Mouse (Mus musculus) liver, adult (tissue): ENCODE measurements at regions not wholly inside any gene's neighbourhood (a gene's known extent, or its start where the extent isn't known, plus 50 kb on each side); places are given as distances from the start of the nearest gene placed in this dataset.

Source experiments
- GATA4 ChIP-seq: IDR thresholded peaks from 2 replicates; pipeline ENCODE4 v1.6.1; 2014; ENCODE audit warnings: mild to moderate bottlenecking, low read length; ENCODE audit not compliant: insufficient replicate concordance

- no peak for TF ChIP-seq GATA4
Observed at GRCm38 (mm10) chr12:51294971-51295477, 52.8 kb upstream of the G2e3 start.

- no peak for TF ChIP-seq GATA4
Observed at GRCm38 (mm10) chr12:51278358-51278757, 69.5 kb upstream of the G2e3 start.

- no peak for TF ChIP-seq GATA4
Observed at GRCm38 (mm10) chr12:51275818-51276538, 71.9 kb upstream of the G2e3 start.

DNA sequence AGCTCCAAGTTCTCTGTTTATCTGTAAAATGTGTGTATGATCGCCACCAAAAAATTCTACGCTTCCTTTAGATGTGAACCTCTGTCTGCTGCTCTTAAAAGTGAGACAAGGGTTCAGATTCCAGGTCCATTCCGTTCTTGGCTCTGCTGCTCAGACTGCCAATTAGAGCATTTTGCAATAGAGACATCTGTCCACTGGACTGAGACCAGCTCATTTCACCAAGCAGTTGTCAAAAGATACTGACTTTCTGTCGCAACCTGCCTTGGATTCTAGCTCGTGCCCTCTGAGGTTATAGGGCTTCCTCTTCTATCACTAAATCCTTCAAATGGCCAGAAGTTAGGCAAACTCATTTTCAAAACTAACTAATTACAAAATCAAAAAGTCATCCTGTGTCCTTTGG lies 74.4 kb upstream of the G2e3 start:
- TF ChIP-seq GATA4: peak; percentile 33; the same call in 1 of the 2 replicates

- TF ChIP-seq GATA4: no peak
Observed at GRCm38 (mm10) chr12:51242839-51243238, 105.0 kb upstream of the G2e3 start.

DNA sequence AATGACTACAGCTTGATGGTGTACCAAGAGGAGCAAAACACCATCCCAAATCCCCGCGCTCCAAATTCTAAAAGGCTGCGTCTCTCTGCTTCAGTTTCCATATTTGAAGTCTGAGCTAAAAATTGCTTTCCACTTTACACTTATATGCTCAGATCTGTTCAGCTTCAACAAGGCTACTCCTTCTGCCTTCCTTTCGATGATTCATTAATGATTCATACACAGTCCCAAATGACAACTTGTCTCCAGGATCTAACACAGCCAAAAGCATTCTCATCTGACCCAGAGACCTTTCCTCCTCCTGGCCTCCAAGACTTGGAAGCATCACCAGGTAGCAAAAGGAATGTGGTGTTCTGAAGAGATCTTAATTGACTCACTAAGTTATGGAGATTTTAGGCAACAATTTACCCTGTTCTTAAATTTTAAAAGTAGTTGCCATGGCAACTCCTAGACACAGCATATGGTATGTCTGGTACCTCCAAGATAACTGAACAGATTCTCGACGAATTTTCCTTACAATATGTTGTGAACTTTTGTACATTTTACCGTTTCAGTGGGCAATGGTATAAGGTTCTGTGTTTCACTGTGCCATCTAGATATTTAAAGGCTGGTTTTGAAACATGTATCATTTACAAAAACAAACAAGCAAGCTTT lies 106.6 kb upstream of the G2e3 start:
- TF ChIP-seq GATA4: no peak

GRCm38 (mm10) chr12:51211691-51212090 lies 136.2 kb upstream of the G2e3 start:
- TF ChIP-seq GATA4: no peak

DNA sequence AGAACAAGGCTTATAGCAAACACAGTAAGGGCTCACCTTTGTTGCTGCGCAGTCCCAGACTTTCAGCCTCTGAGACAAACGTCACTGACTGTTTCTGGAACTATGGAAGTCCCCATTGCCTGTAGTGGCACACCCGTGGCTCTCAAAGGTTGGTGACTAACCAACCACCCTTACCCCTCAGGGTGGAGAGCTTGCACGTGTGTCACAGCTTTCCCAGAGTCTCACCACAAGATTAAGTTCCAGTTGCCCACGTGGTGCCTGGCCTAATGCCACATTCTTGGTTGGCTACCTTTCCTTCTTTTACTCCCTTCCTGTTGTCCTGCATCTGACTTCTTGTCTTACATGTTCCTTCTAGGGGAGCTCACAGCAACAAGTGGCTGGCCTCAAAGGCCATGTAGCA lies 151.6 kb upstream of the G2e3 start:
- no peak for TF ChIP-seq GATA4

DNA sequence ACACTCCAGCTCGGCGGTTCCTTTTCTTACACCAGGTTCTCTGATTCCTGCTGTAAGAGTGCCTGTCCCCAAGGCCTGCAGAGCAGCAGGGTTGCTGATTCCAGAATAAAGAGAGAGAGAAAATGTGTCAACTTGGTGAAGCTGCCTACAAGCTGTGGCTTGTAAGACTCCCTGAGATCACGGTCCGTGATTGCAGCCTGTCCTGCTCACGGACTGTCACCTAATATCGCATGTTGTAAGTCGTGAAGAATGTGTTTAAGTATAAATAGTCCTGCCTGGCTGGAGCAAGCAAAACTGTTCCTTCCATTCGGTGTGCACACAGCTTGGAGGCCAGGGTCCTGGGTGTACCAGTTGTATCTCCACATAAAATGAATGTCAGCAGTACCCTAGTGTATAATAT lies 152.7 kb upstream of the G2e3 start:
- no peak for TF ChIP-seq GATA4

DNA sequence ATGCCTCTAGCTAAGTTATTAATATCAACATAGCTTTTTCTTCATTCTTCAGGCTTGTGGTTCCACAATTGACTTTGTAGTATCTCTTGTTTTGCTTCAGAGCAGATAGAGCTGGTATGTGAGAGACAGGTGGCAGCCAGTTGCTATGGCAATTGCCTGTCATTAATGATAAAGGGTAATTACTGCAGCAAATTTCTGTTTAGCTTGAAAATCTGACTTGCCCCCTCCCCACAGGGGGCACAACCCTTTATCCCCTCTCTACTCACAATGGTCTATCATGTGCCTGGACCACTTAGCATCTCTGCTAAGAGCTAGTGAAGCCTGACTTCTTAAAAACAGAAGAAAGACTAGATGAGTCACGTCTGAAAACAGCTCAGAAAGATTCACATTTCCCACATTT lies 157.1 kb upstream of the G2e3 start:
- no peak for TF ChIP-seq GATA4

GRCm38 (mm10) chr12:51190186-51190585 lies 157.7 kb upstream of the G2e3 start:
- no peak for TF ChIP-seq GATA4

DNA sequence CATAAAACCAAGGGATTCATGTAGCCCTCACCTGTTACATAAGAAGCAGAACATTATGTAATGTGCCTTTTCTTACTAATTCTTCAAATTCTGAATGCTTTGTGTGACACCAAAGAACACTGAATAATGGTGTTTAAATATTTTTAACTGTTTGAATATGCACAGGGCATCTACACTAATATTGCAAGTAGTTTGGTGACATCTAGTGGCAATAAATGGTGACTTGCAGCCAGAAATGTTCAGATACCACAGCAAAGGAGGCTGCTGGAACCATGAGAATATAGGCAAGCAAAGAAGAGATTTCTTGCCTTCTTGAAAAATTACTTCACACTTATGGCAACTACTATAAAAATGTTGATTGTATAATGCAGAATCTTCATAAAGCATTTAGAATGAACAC lies 159.6 kb upstream of the G2e3 start:
- no peak for TF ChIP-seq GATA4

DNA sequence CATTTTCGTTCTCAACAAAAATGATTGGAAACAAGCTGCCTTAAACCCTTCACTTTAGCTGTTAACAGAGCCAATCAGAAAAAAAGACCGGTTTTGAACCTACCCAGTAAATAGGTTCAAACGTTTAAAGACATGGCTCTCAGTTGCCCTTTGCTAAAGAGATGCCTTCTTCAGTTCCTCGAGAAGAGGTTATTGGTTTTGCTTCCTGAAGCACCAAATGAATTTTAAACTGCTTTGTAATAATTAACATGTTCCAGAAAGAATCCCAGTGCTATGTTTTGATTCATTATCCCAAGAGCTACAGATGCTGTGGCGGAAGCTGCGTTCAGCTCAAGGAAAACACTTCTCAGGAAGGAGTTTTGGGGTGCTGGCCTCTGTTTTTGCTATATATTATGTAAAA lies 160.1 kb upstream of the G2e3 start:
- TF ChIP-seq GATA4: no peak

GRCm38 (mm10) chr12:51185751-51186150 lies 162.1 kb upstream of the G2e3 start:
- TF ChIP-seq GATA4: no peak

DNA sequence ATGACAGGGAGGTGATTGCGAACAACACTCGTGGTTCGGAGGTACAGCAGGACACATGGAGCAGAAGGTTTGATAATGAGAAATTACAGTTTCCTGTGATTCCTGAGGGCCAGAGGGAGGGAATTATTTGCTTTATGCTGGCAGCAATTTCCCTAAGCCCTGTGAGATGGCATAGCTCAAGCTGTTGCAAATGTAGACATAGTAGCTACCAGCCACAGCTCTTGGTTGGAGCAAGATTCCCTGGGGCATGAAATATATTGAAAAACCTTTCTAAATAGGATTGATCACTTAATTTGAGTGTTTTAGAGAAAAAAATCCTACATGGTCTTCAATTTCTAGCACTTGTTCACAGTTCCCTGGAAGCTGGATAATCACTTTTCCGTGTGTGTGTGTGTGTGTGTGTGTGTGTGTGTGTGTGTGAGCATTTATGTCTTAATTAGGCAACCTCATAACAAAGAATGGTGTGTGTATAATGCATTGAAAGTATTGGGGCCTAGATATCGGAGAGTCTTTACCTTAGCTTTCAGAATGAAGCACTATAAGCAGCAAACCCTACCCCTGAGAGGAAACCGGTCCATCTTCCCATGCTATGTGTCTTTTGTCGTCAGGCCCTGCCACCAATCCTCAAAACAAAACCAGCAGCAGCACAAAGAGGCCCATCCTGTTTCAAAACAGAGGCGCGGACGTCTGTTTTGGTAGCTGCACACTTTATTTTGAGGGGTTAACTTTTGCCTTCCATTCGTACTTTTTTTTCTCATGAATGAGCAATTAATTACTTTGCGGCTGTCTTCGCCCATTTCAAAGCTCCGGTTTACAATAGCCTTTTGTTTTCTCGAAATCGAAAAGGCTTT lies 172.7 kb upstream of the G2e3 start:
- TF ChIP-seq GATA4: no peak

GRCm38 (mm10) chr12:51165186-51165585 lies 182.7 kb upstream of the G2e3 start:
- TF ChIP-seq GATA4: no peak
